Mouse (Mus musculus): Measurements from ENCODE around the gene Gm28372.

DNA sequence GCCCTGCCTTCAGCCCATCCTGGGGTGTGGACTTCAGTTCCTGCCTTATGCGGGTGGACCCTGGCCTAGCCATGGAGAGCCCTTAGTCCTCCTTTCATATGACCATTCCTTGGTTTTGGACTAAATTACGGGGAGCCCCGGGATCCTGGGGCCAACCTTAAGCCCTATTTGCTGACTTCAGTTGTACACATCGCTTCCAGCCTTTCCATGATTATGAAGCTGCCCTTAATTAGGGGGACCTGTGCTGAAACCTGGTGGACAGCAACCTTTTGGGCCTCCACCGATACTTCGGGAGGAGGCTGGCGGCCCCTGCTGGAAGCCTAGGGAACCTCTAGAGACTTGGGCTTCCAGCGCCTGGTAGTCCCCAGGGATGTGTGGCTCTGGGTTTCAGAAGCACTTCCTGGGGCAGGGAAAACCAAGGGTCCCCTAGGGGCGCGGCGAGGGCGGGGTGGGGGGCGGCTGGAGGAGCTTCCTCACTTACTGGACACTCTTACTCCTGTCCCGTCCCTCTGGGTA, 42.5 kb upstream of the Gm28372 start:
- TF ChIP-seq CTCF (IDR thresholded peaks at IDR 0.05) (peak; percentile 73), EP300 (IDR thresholded peaks at IDR 0.05; ENCODE audit: insufficient read depth, low read depth, low read length) (no peak)

All from heart, adult 2 months (tissue).